Mouse (Mus musculus) heart, embryonic 10.5 days (tissue): ENCODE results near the gene Dnph1. TPM values are rescaled to one million over a fixed set of nuclear protein-coding genes. Genes with fewer than 3 reads are reported as not detected.
"Not testable (repeated sequence)": the region's sequence is repeated elsewhere in the genome, so short reads cannot be mapped to it uniquely, and the experiment has no call there.

ENCODE experiments used
- DNase-seq: peaks from one replicate; pipeline ENCODE4 v3.0.0-alpha.2; 2017; ENCODE audit warnings: low spot score
- H3K27ac ChIP-seq: fragments of 300-500 bp; sonication (generic); 2 replicates; pipeline ENCODE4 v1.5.1; 2016; ENCODE audit warnings: mild to moderate bottlenecking
- H3K27me3 ChIP-seq: fragments of 300-500 bp; sonication (generic); 2 replicates; pipeline ENCODE4 v1.6.1; 2016; ENCODE audit warnings: mild to moderate bottlenecking; ENCODE audit not compliant: poor library complexity, insufficient read depth, severe bottlenecking
- H3K36me3 ChIP-seq: fragments of 300-500 bp; sonication (generic); 2 replicates; pipeline ENCODE4 v1.6.1; 2016; ENCODE audit warnings: mild to moderate bottlenecking, moderate library complexity
- H3K4me1 ChIP-seq: fragments of 300-500 bp; sonication (generic); 2 replicates; pipeline ENCODE4 v1.6.1; 2016; ENCODE audit warnings: mild to moderate bottlenecking
- H3K4me3 ChIP-seq: fragments of 300-500 bp; sonication (generic); 2 replicates; pipeline ENCODE4 v1.5.1; 2016; ENCODE audit warnings: mild to moderate bottlenecking, moderate library complexity
- H3K9me3 ChIP-seq: fragments of 300-500 bp; sonication (generic); 2 replicates; pipeline ENCODE4 v1.6.1; 2016; ENCODE audit warnings: mild to moderate bottlenecking, moderate library complexity
- WGBS: fragments of 180-500 bp; shearing (Covaris S2); methylation state at CpG from one replicate; pipeline ENCODE4 v1.1.7; 2016; 5-methylcytosine and 5-hydroxymethylcytosine counted together
- polyA plus RNA-seq: library from polyadenylated mRNA; unstranded; fragments of >200 nt; fragmentation: Nextera tagmentation; extraction: Ambion mirVana; gene quantifications from 2 replicates; pipeline ENCODE4 v1.2.1, GENCODE M21; 2016

Dnph1 gene
- polyA plus RNA-seq, 1 experiment from 2014 or later, result 52.8 TPM

GRCm38 (mm10) chr17:46477286-46477685 is 19.2 kb upstream of the Dnph1 start:
- no peak overlapping the region for H3K4me3 ChIP-seq
- no peak overlapping the region for H3K27ac ChIP-seq
- peaks cover 60% of the 10 kb centered on the region for H3K27me3 ChIP-seq
- H3K9me3 ChIP-seq, result no peaks in the 10 kb centered on the region
- no peaks in the 10 kb centered on the region for H3K36me3 ChIP-seq
- 80% methylated on average over 15 of the region's 15 CpGs for WGBS
- peaks cover 12% of the 10 kb centered on the region; the same call in 1 of the 2 replicates for H3K4me1 ChIP-seq
- no peak for DNase-seq

GRCm38 (mm10) chr17:46483561-46484001 is 12.9 kb upstream of the Dnph1 start:
- no peak for DNase-seq
- Histone ChIP-seq H3K4me1 (peaks cover 24% of the 10 kb centered on the region), H3K36me3 (no peaks in the 10 kb centered on the region), H3K9me3 (no peaks in the 10 kb centered on the region), H3K27ac (peak overlapping the region; percentile 59; the same call in 1 of the 2 replicates), H3K4me3 (peak overlapping the region; percentile 57), H3K27me3 (peaks cover 99% of the 10 kb centered on the region)
- WGBS, result under 1% methylated on average over 16 of the region's 16 CpGs

GRCm38 (mm10) chr17:46484021-46484431 is 12.5 kb upstream of the Dnph1 start:
- Histone ChIP-seq H3K4me3 (peak overlapping the region; percentile 57), H3K4me1 (peaks cover 24% of the 10 kb centered on the region), H3K27ac (peak overlapping the region; percentile 59; the same call in 1 of the 2 replicates), H3K36me3 (no peaks in the 10 kb centered on the region), H3K27me3 (peaks cover 99% of the 10 kb centered on the region), H3K9me3 (no peaks in the 10 kb centered on the region)
- DNase-seq, result no peak
- WGBS, result 5% methylated on average over 13 of the region's 13 CpGs

- H3K4me3 ChIP-seq, result peak overlapping the region; percentile 57
- peaks cover 99% of the 10 kb centered on the region for H3K27me3 ChIP-seq
- 0 out of 2 replicates have a peak overlapping the region, but pooled peaks have one; percentile 37 for H3K27ac ChIP-seq
- no peaks in the 10 kb centered on the region for H3K36me3 ChIP-seq
- WGBS, result 14% methylated on average over 6 of the region's 6 CpGs
- no peak for DNase-seq
- no peaks in the 10 kb centered on the region for H3K9me3 ChIP-seq
- H3K4me1 ChIP-seq, result peaks cover 24% of the 10 kb centered on the region
Observed at GRCm38 (mm10) chr17:46484461-46484875, 12.0 kb upstream of the Dnph1 start.

- Histone ChIP-seq H3K36me3 (no peaks in the 10 kb centered on the region), H3K4me1 (peaks cover 21% of the 10 kb centered on the region), H3K4me3 (peak overlapping the region; percentile 60), H3K27ac (no peak overlapping the region), H3K9me3 (no peaks in the 10 kb centered on the region), H3K27me3 (peaks cover 86% of the 10 kb centered on the region)
- DNase-seq, result no peak
- WGBS, result under 1% methylated on average over 13 of the region's 22 CpGs
Observed at GRCm38 (mm10) chr17:46486995-46487394, 9.5 kb upstream of the Dnph1 start.

- H3K9me3 ChIP-seq, result no peaks in the 10 kb centered on the region
- H3K27ac ChIP-seq, result no peak within 1 kb of the TSS
- H3K27me3 ChIP-seq, result peaks cover 84% of the 10 kb centered on the region
- WGBS, result 2% methylated on average over 45 of the region's 49 CpGs
- H3K4me1 ChIP-seq, result peaks cover 21% of the 10 kb centered on the region
- H3K36me3 ChIP-seq, result no peaks in the 10 kb centered on the region
- no peak for DNase-seq
- H3K4me3 ChIP-seq, result peak within 1 kb of the TSS; percentile 60
Observed at GRCm38 (mm10) chr17:46487431-46487830, 9.1 kb upstream of the Dnph1 start, which contains the start of gene Ttbk1. Gene Ttbk1 (minus strand): TSS chr17:46487675.

- Histone ChIP-seq H3K27ac (no peak overlapping the region), H3K36me3 (peaks cover 20% of the 10 kb centered on the region), H3K4me1 (peaks cover 9% of the 10 kb centered on the region), H3K4me3 (no peak overlapping the region), H3K9me3 (no peaks in the 10 kb centered on the region), H3K27me3 (peaks cover 41% of the 10 kb centered on the region)
- no peak for DNase-seq
- WGBS, result 77% methylated on average over 5 of the region's 5 CpGs
Observed at GRCm38 (mm10) chr17:46495486-46495885, 1.0 kb upstream of the Dnph1 start.

GRCm38 (mm10) chr17:46496081-46496480 is 430 bp upstream of the Dnph1 start:
- peaks cover 41% of the 10 kb centered on the region for H3K27me3 ChIP-seq
- not testable (repeated sequence) for H3K4me1 ChIP-seq, DNase-seq, H3K9me3 ChIP-seq, H3K27ac ChIP-seq, H3K4me3 ChIP-seq
- H3K36me3 ChIP-seq, result peaks cover 25% of the 10 kb centered on the region

GRCm38 (mm10) chr17:46497956-46498355 is 1.4 kb downstream of the Dnph1 start:
- DNase-seq, result no peak
- Histone ChIP-seq H3K4me3 (no peak overlapping the region), H3K4me1 (peaks cover 9% of the 10 kb centered on the region), H3K36me3 (peaks cover 28% of the 10 kb centered on the region), H3K9me3 (no peaks in the 10 kb centered on the region), H3K27me3 (peaks cover 34% of the 10 kb centered on the region), H3K27ac (no peak overlapping the region)
- WGBS, result 73% methylated on average over 8 of the region's 8 CpGs

GRCm38 (mm10) chr17:46502775-46503174 is 6.3 kb downstream of the Dnph1 start:
- WGBS, result 82% methylated on average over 2 of the region's 2 CpGs
- peaks cover 32% of the 10 kb centered on the region for H3K36me3 ChIP-seq

GRCm38 (mm10) chr17:46503847-46504638 is 7.5 kb downstream of the Dnph1 start:
- WGBS, result 78% methylated on average over 14 of the region's 14 CpGs
- H3K27ac ChIP-seq, result no peak overlapping the region
- H3K4me1 ChIP-seq, result no peaks in the 10 kb centered on the region
- peaks cover 29% of the 10 kb centered on the region for H3K36me3 ChIP-seq
- no peaks in the 10 kb centered on the region; the same call in 1 of the 2 replicates for H3K27me3 ChIP-seq
- DNase-seq, result no peak
- no peak overlapping the region for H3K4me3 ChIP-seq
- H3K9me3 ChIP-seq, result no peaks in the 10 kb centered on the region

More at GRCm38 (mm10) chr17:46502775-46503174, 6.3 kb downstream of the Dnph1 start:
- DNase-seq, result no peak
- no peaks in the 10 kb centered on the region for H3K9me3 ChIP-seq
- H3K4me3 ChIP-seq, result no peak overlapping the region
- H3K4me1 ChIP-seq, result no peaks in the 10 kb centered on the region
- H3K27me3 ChIP-seq, result no peaks in the 10 kb centered on the region; the same call in 1 of the 2 replicates
- no peak overlapping the region for H3K27ac ChIP-seq

- H3K9me3 ChIP-seq, result no peaks in the 10 kb centered on the region
- WGBS, result 80% methylated on average over 3 of the region's 3 CpGs
- H3K36me3 ChIP-seq, result peaks cover 14% of the 10 kb centered on the region
Observed at GRCm38 (mm10) chr17:46505617-46506016, 9.1 kb downstream of the Dnph1 start.

GRCm38 (mm10) chr17:46511059-46511710 is 14.7 kb downstream of the Dnph1 start:
- H3K36me3 ChIP-seq, result 0 out of 2 replicates have a peak, but pooled peaks cover 4% of the 10 kb centered on the region
- no peaks in the 10 kb centered on the region for H3K27me3 ChIP-seq

More at GRCm38 (mm10) chr17:46505617-46506016, 9.1 kb downstream of the Dnph1 start:
- H3K4me1 ChIP-seq, result no peaks in the 10 kb centered on the region
- H3K27me3 ChIP-seq, result no peaks in the 10 kb centered on the region; the same call in 1 of the 2 replicates
- H3K4me3 ChIP-seq, result no peak overlapping the region
- H3K27ac ChIP-seq, result no peak overlapping the region
- no peak for DNase-seq

More at GRCm38 (mm10) chr17:46511059-46511710, 14.7 kb downstream of the Dnph1 start:
- 50% methylated on average over 11 of the region's 11 CpGs for WGBS
- no peak overlapping the region for H3K27ac ChIP-seq
- no peaks in the 10 kb centered on the region for H3K4me1 ChIP-seq
- H3K4me3 ChIP-seq, result no peak overlapping the region
- no peak for DNase-seq
- H3K9me3 ChIP-seq, result no peaks in the 10 kb centered on the region
